8 mouse cellular contexts compared by ENCODE assay signal in genomic region chr11:19925976-19926842, GRCm38 (mm10). TPM values are rescaled to one million over a fixed set of nuclear protein-coding genes. Genes with fewer than 3 reads are reported as not detected.
A peak's percentile ranks its signal among the peaks of the same experiment; 100 is the strongest.
DNase-seq lines count a peak whose midpoint lies in the region; ATAC-seq and TF ChIP-seq lines count a peak whose summit lies in the region.

No protein-coding gene starts in this region.

- no peak for TF ChIP-seq POLR2A in thymus, adult 2 months (IDR thresholded peaks at IDR 0.05; ENCODE audit: control insufficient read depth, extremely low read depth, insufficient read depth, low read length, poor library complexity)

- no peaks in the 10 kb centered on the region for H3K27me3 ChIP-seq in intestine, embryonic 14.5 days (replicated peaks; ENCODE audit: control insufficient read depth, insufficient read depth, low read length)
- no peaks in the 10 kb centered on the region for H3K27me3 ChIP-seq in liver, embryonic 14.5 days (ENCODE audit: control insufficient read depth, insufficient read depth, low read length)
- no peaks in the 10 kb centered on the region for H3K27me3 ChIP-seq in thymus, adult 2 months (ENCODE audit: control insufficient read depth, insufficient read depth, low read length)

- no peak for TF ChIP-seq CTCF in liver, embryonic 14.5 days (IDR thresholded peaks at IDR 0.05; ENCODE audit: low read depth)
- 0 out of 2 replicates have a peak, but pooled peaks have one; percentile 22 for TF ChIP-seq CTCF in thymus, adult 2 months (IDR thresholded peaks at IDR 0.05; ENCODE audit: borderline replicate concordance, control insufficient read depth, extremely low read depth, insufficient read depth, low read length, poor library complexity)

- WGBS in intestine, embryonic 14.5 days = 10% methylated on average over 15 of the region's 15 CpGs
- WGBS in liver, embryonic 14.5 days (ENCODE audit: insufficient replicate concordance) = 4% methylated on average over 15 of the region's 15 CpGs
- 3% methylated on average over 15 of the region's 15 CpGs for WGBS in thymus, adult 2 months

- no peaks in the 10 kb centered on the region for H3K36me3 ChIP-seq in intestine, embryonic 14.5 days (ENCODE audit: control insufficient read depth, insufficient read depth, low read length)
- no peaks in the 10 kb centered on the region for H3K36me3 ChIP-seq in liver, embryonic 14.5 days (replicated peaks; ENCODE audit: control insufficient read depth, insufficient read depth, low read depth)
- H3K36me3 ChIP-seq in thymus, adult 2 months (ENCODE audit: control insufficient read depth, insufficient read depth, low read length) = no peaks in the 10 kb centered on the region

- H3K4me3 ChIP-seq in intestine, embryonic 14.5 days (ENCODE audit: low read depth, low read length) = peak overlapping the region; percentile 95
- H3K4me3 ChIP-seq in liver, embryonic 14.5 days (ENCODE audit: insufficient read depth in 1 of 2, low read depth in 2 of 2, low read length in 2 of 2) = peak overlapping the region; percentile 91 to 95
- peak overlapping the region; percentile 96 for H3K4me3 ChIP-seq in thymus, adult 2 months (ENCODE audit: control insufficient read depth, insufficient read depth, low read length)

- no peak for TF ChIP-seq EP300 in liver, embryonic 14.5 days (IDR thresholded peaks at IDR 0.05; ENCODE audit: low read depth)

- H3K27ac ChIP-seq in intestine, embryonic 14.5 days (ENCODE audit: low read depth) = peak overlapping the region; percentile 96
- no peak overlapping the region; the same call in 1 of the 2 replicates for H3K27ac ChIP-seq in liver, embryonic 14.5 days
- H3K27ac ChIP-seq in thymus, adult 2 months (ENCODE audit: control insufficient read depth, insufficient read depth, low read length) = no peak overlapping the region

- H3K4me2 ChIP-seq in intestine, embryonic 14.5 days (ENCODE audit: low read length) = peak overlapping the region; percentile 74
- H3K4me2 ChIP-seq in liver, embryonic 14.5 days (ENCODE audit: low read depth) = peak overlapping the region; percentile 88

- H3K9ac ChIP-seq in intestine, embryonic 14.5 days (ENCODE audit: low read length) = peak overlapping the region; percentile 93
- peak overlapping the region; percentile 93 for H3K9ac ChIP-seq in liver, embryonic 14.5 days (replicated peaks)

- peaks cover 21% of the 10 kb centered on the region for H3K4me1 ChIP-seq in intestine, embryonic 14.5 days (replicated peaks; ENCODE audit: control insufficient read depth, insufficient read depth, low read length)
- peaks cover 10 to 19% of the 10 kb centered on the region in 2 experiments for H3K4me1 ChIP-seq in liver, embryonic 14.5 days (replicated peaks; ENCODE audit: control insufficient read depth in 2 of 2, insufficient read depth in 2 of 2, low read length in 1 of 2)
- H3K4me1 ChIP-seq in thymus, adult 2 months (replicated peaks; ENCODE audit: control insufficient read depth, insufficient read depth, low read length) = peaks cover 17% of the 10 kb centered on the region

- DNase-seq in CD4-positive, CD25-positive, alpha-beta regulatory T cell, adult 2 months (ENCODE audit: low read depth, low spot score) = peak; percentile 64
- peak; percentile 52 for DNase-seq in adipocyte (ENCODE audit: low spot score)
- DNase-seq in embryo, embryonic 10 days (ENCODE audit: low spot score) = peak; percentile 78
- peak; percentile 41 for DNase-seq in gastrocnemius, postnatal 25 days
- no peak for DNase-seq in intestine, embryonic 14.5 days (ENCODE audit: low spot score)
- DNase-seq in liver, embryonic 14.5 days (ENCODE audit: low read depth in 3 of 3, low spot score in 3 of 3) = peak in 1 of 3 experiments; percentile 37
- peak; percentile 70 to 80 for DNase-seq in natural killer cell, adult 2 months (ENCODE audit: low spot score in 2 of 2)
- DNase-seq in thymus, adult 2 months = peak; percentile 55

- ATAC-seq in intestine, embryonic 14.5 days (replicated peaks; ENCODE audit: low FRiP score, low TSS enrichment, low read depth) = peak; percentile 9; the same call in 1 of the 2 replicates
- ATAC-seq in liver, embryonic 14.5 days (ENCODE audit: insufficient read depth) = no peak

- no peaks in the 10 kb centered on the region for H3K9me3 ChIP-seq in intestine, embryonic 14.5 days (ENCODE audit: control insufficient read depth, low read length)
- no peaks in the 10 kb centered on the region for H3K9me3 ChIP-seq in liver, embryonic 14.5 days (ENCODE audit: control insufficient read depth, low read length)

RNA-seq across cellular contexts. Expression of gene Spred2, which starts 2.0 kb away (rescaled TPM):
- total RNA-seq in gastrocnemius, postnatal 25 days (2021) = 1 to 10 TPM; 7.2 to 7.6 TPM
- polyA plus RNA-seq in intestine, embryonic 14.5 days (2014; fragmentation: Nextera tagmentation; extraction: Ambion mirVana) = 7.2 and 8.4 TPM in 2 replicates
- 3.1 and 3.4 TPM in 2 replicates for polyA plus RNA-seq in liver, embryonic 14.5 days (2012; rRNA removed)
- polyA plus RNA-seq in liver, embryonic 14.5 days (2014; fragmentation: Nextera tagmentation; extraction: Ambion mirVana) = 1.0 and 1.3 TPM in 2 replicates
- 25.4 and 34.0 TPM in 2 replicates for polyA plus RNA-seq in thymus, adult 2 months (2012; rRNA removed)
